Mouse (Mus musculus) gastrocnemius, adult 2 months (tissue): ENCODE measurements around the gene Atp2c2. TPM values are rescaled to one million over a fixed set of nuclear protein-coding genes. Genes with fewer than 3 reads are reported as not detected.

Experiments
- DNase-seq: peaks from one replicate; pipeline ENCODE4 v3.0.0; 2022
- H3K27ac ChIP-seq: fragments of 200-600 bp; 2 replicates; pipeline ENCODE4 v1.8.1; 2022; ENCODE audit warnings: mild to moderate bottlenecking
- H3K4me3 ChIP-seq: fragments of 200-600 bp; 2 replicates; pipeline ENCODE4 v1.8.1; 2022; ENCODE audit warnings: mild to moderate bottlenecking, moderate library complexity
- CTCF ChIP-seq: fragments of 200-600 bp; IDR thresholded peaks from 2 replicates; pipeline ENCODE4 v1.8.1; 2022; ENCODE audit warnings: antibody characterized with exemption, mild to moderate bottlenecking, moderate library complexity
- intact Hi-C: fragments of 180-260 bp; cut with DNase I; formaldehyde crosslinking; loops from one replicate; pipeline ENCODE4 v1.15.1; 2025
- total RNA-seq, 2 experiments: library from RNA; stranded (reverse); gene quantifications; 2 replicates each; pipeline ENCODE4 v1.2.3; 2021

Gene Atp2c2
- total RNA-seq, 2 experiments from 2014 or later: 0.08 to 0.10 TPM

- Histone ChIP-seq H3K4me3 (no peak overlapping the region), H3K27ac (peak overlapping the region; percentile 51; the same call in 1 of the 2 replicates)
- intact Hi-C loops: loop anchor here (10.0 kb wide), 1 partner anchor 119 kb away; the partner anchor contains the start of gene Mbtps1
- peak; percentile 27; the same call in 1 of the 2 replicates for TF ChIP-seq CTCF
- no peak for DNase-seq
Measured at GRCm38 (mm10) chr8:119673976-119674555, 25.7 kb upstream of the Atp2c2 start.

GRCm38 (mm10) chr8:119675457-119675856 lies 24.4 kb upstream of the Atp2c2 start:
- TF ChIP-seq CTCF: no peak
- intact Hi-C loops: loop anchor here (5.0 to 10.0 kb wide), 2 partner anchors 121 to 233 kb away; partner anchors contain the start of gene Mbtps1
- no peak for DNase-seq

GRCm38 (mm10) chr8:119676389-119676788 lies 23.4 kb upstream of the Atp2c2 start:
- DNase-seq: peak; percentile 92
- peak overlapping the region; percentile 59 for H3K27ac ChIP-seq
- H3K4me3 ChIP-seq: no peak overlapping the region
- peak; percentile 99; the same call in 1 of the 2 replicates for TF ChIP-seq CTCF
- intact Hi-C loops: loop anchor here (1.0 to 10.0 kb wide), 3 partner anchors 20 to 234 kb away; partner anchors contain the start of gene Mbtps1

More at GRCm38 (mm10) chr8:119675457-119675856, 24.4 kb upstream of the Atp2c2 start:
- Histone ChIP-seq H3K27ac (peak overlapping the region; percentile 65), H3K4me3 (no peak overlapping the region)

- intact Hi-C loops: loop anchor here (5.0 to 10.0 kb wide), 2 partner anchors 123 to 236 kb away; partner anchors contain the start of gene Mbtps1
- peak; percentile 67 for TF ChIP-seq CTCF
- H3K4me3 ChIP-seq: peak overlapping the region; percentile 37
- peak; percentile 46 for DNase-seq
- H3K27ac ChIP-seq: peak overlapping the region; percentile 56
Measured at GRCm38 (mm10) chr8:119678138-119678843, 21.5 kb upstream of the Atp2c2 start.

GRCm38 (mm10) chr8:119679184-119679583 lies 20.6 kb upstream of the Atp2c2 start:
- intact Hi-C loops: loop anchor here (5.0 to 10.0 kb wide), 2 partner anchors 124 to 237 kb away; partner anchors contain the start of gene Mbtps1
- Histone ChIP-seq H3K27ac (no peak overlapping the region), H3K4me3 (no peak overlapping the region)
- TF ChIP-seq CTCF: no peak
- no peak for DNase-seq

GRCm38 (mm10) chr8:119690602-119691001 lies 9.2 kb upstream of the Atp2c2 start:
- intact Hi-C loops: loop anchor here (10.0 kb wide), 1 partner anchor 234 kb away; no protein-coding TSS in a partner anchor

GRCm38 (mm10) chr8:119691989-119692388 lies 7.8 kb upstream of the Atp2c2 start:
- DNase-seq: no peak
- intact Hi-C loops: loop anchor here (10.0 kb wide), 1 partner anchor 233 kb away; no protein-coding TSS in a partner anchor
- H3K4me3 ChIP-seq: no peak overlapping the region
- TF ChIP-seq CTCF: no peak
- H3K27ac ChIP-seq: no peak overlapping the region

More at GRCm38 (mm10) chr8:119690602-119691001, 9.2 kb upstream of the Atp2c2 start:
- H3K27ac ChIP-seq: no peak overlapping the region
- H3K4me3 ChIP-seq: no peak overlapping the region
- no peak for TF ChIP-seq CTCF
- DNase-seq: no peak

GRCm38 (mm10) chr8:119694696-119695095 lies 5.1 kb upstream of the Atp2c2 start:
- intact Hi-C loops: loop anchor here (5.0 to 10.0 kb wide), 2 partner anchors 48 to 230 kb away; no protein-coding TSS in a partner anchor
- Histone ChIP-seq H3K4me3 (no peak overlapping the region), H3K27ac (no peak overlapping the region)
- no peak for TF ChIP-seq CTCF
- no peak for DNase-seq

- no peak overlapping the region for H3K27ac ChIP-seq
- H3K4me3 ChIP-seq: no peak overlapping the region
- no peak for DNase-seq
- intact Hi-C loops: loop anchor here (5.0 to 10.0 kb wide), 2 partner anchors 45 to 228 kb away; no protein-coding TSS in a partner anchor
- TF ChIP-seq CTCF: no peak
Measured at GRCm38 (mm10) chr8:119697163-119697562, 2.6 kb upstream of the Atp2c2 start.

GRCm38 (mm10) chr8:119698960-119699359 lies 849 bp upstream of the Atp2c2 start:
- H3K4me3 ChIP-seq: peak overlapping the region; percentile 65
- DNase-seq: peak; percentile 74
- H3K27ac ChIP-seq: no peak overlapping the region
- peak; percentile 86 for TF ChIP-seq CTCF
- intact Hi-C loops: loop anchor here (1.0 to 10.0 kb wide), 4 partner anchors 43 to 226 kb away; no protein-coding TSS in a partner anchor

GRCm38 (mm10) chr8:119702965-119703364 lies 3.2 kb downstream of the Atp2c2 start:
- no peak for DNase-seq
- no peak for TF ChIP-seq CTCF
- intact Hi-C loops: no loop called here
- no peak overlapping the region for H3K4me3 ChIP-seq
- no peak overlapping the region for H3K27ac ChIP-seq

- no peak overlapping the region for H3K27ac ChIP-seq
- no peak for DNase-seq
- TF ChIP-seq CTCF: no peak
- intact Hi-C loops: no loop called here
- no peak overlapping the region for H3K4me3 ChIP-seq
Measured at GRCm38 (mm10) chr8:119707146-119707545, 7.3 kb downstream of the Atp2c2 start.

- H3K27ac ChIP-seq: no peak overlapping the region
- intact Hi-C loops: no loop called here
- no peak for TF ChIP-seq CTCF
Measured at GRCm38 (mm10) chr8:119708471-119708870, 8.7 kb downstream of the Atp2c2 start.

More at GRCm38 (mm10) chr8:119708471-119708870, 8.7 kb downstream of the Atp2c2 start:
- no peak overlapping the region for H3K4me3 ChIP-seq
- DNase-seq: no peak
